Mouse (Mus musculus) spleen, adult 10 weeks (tissue): ENCODE results near the gene Unc119b. TPM values are rescaled to one million over a fixed set of nuclear protein-coding genes. Genes with fewer than 3 reads are reported as not detected.

Experiments
- polyA plus RNA-seq: library from polyadenylated mRNA; stranded (reverse); fragments of 350-450 nt; fragmentation: Illumina TruSeq; extraction: RNeasy Lipid Tissue Mini Kit (QIAGEN cat#74804); gene quantifications from one replicate; pipeline ENCODE4 v1.2.3, GENCODE M21; 2015; ENCODE audit warnings: low replicate concordance; ENCODE audit not compliant: insufficient read depth

Unc119b gene
- 26.3 TPM for polyA plus RNA-seq

DNA sequence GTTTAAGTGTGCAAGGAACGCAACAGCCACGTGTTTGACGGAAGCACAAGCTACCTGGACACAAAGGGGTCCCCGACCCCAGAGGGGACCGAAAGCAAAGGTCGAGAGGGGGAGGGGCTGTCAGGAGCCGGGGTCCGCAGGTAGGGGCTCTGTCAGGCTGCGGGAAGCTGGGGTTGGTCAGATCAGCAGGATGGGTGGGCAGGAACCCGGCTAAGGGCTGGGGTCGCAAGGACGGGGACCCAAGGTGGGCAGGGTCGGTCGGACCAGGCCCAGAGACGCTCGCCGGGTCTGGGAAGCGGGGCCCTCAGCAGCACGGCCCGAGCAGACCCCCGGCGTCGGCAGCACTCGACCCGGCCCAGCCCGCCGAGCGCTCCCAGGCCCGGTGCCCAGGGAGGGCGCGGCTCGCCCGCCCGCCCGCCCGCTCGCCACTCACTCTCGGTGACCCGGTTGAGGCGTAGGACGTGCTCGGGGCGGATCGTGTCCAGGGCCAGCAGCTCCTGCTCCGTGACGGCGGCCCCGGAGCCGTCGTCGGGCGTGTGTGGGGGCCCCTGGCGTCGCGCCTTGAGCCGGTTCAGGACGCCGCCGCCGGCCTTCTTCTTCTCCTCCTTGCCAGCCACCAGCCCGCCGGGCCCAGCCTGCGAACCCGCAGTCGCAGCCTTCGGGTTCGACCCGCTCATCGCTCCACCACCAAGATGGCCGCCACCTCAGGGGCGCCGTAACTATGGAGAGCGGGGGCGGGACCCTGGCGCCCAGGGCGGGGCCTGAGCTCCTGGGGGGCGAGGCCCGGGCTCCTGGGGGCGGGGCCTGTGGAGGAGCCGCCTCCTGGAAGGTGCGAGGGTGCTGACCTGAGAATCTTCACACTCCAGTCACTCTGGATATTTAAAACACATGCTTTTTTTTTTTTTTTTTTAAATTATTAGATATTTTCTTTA is at the start of gene Unc119b:
TSS of gene Unc119b (minus strand) at position 742 of the 932 bp plus-strand sequence.

DNA sequence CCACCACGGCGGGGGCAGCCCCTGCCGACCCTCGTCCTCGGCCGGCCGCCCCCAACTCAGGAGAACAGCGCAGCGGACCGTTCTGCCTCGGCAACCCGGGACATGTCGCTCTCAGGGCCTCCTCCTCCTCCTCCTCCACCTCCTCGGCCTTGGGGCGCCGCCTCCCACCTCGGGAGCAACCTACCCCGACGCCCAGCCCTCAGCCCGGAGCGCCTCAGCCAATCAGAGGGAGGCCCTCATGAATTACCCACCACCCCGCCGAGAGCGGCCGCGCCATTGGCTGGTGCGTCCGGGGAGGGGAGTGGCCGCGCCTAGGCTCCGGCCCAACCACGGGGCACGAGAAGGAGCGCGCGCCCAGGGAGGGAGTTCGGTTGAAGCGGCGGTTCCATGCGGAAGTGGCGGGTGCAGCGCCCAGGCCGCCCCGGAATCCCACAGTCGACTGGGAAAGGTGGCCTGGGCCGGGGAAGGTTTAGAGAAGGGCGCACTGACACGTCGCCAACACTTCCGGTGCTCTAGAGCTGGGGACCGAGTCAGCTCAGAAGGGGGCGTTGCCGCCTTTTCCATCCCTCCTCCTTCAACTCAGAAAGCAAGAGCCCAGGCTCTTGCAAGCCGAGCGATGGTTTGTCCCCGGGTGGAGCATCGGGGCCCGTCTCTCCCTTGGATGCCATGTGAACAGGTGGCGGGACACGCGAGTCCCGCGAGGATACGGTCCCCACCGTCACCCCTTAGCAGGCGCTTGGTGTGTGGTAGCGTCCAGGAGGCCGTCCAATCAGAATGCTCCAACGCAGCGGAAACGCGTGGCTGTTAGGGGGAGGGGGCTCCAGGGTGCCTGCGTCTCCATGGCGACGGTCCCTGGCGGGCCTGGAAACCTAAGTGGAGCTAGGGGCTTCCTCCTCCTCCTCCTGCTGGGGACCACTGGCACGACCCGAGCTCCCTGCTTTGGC is 23.5 kb upstream of the Unc119b start, which contains the start of gene Mlec:
TSS of gene Mlec (minus strand) at position 140 of the 944 bp plus-strand sequence.

DNA sequence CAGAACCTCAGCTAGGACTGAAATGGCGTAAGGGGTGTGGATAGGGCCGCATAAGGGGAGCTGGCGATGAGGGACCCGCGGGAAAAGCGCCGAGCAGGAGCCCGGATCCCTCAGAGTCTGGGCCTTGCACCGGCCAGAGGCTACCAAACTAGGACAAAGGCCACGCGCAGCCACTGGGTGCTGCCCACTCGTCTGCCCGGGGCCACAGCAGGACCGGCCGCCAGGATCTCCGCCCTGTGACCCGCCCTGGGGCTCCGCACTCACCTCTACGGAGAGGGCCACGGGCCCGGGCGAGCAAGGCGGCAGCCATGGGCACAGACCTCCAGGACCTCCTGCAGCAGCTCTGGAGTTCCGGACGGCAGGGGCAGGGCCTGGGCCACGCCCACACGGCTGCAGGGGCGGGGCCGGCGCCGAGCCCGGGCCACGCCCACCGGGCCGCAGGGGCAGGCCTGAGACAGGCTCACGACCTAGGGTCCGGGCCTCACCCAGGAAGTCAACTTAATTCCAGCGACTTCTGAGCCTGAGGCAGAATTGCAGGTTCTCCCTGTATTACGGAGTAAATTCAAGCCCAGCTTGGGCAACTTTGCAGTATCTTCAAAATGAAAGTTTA is 15.7 kb downstream of the Unc119b start, which contains the start of gene Acads:
TSS of gene Acads (minus strand) at position 386 of the 610 bp plus-strand sequence.

DNA sequence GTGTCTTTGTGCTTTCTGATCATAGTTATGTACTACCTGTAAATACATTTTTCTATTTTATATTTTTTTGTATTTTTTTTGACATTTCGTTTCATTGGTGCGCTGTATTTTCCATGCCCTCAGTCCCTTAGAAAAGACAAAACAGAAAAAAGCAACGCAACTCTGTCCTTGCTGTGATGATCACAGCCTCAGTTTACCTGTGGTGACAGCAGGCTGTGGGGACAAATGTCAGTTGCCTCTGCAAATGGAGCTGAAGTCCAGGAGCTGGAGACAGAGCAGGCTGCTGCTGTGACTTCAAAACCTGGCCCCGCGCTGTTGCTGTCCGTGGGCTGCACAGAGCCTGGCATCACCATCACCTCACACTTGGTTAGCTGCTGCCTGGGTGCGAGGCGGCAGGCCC is 36.6 kb downstream of the Unc119b start, which contains the start of gene Gm10401:
TSS of gene Gm10401 (minus strand) at position 101 of the 400 bp plus-strand sequence.

Other genes starting within 250 kb of the Unc119b start
- 44.4 TPM for gene Oasl2, start 238.0 kb downstream of the Unc119b start, polyA plus RNA-seq
- 8.6 TPM for gene Oasl1, start 211.7 kb downstream of the Unc119b start, polyA plus RNA-seq
- 16.4 TPM for gene 2210016L21Rik, start 192.8 kb downstream of the Unc119b start, polyA plus RNA-seq
- gene Hnf1a, start 163.9 kb downstream of the Unc119b start, polyA plus RNA-seq, result not detected
- gene Sppl3, start 123.8 kb downstream of the Unc119b start, polyA plus RNA-seq, result 33.3 TPM
- not detected for gene Gm10401, start 36.7 kb downstream of the Unc119b start, polyA plus RNA-seq
- gene Acads, start 15.6 kb downstream of the Unc119b start, polyA plus RNA-seq, result 5.3 TPM
- gene Mlec, start 23.2 kb upstream of the Unc119b start, polyA plus RNA-seq, result 86.7 TPM
- gene Cabp1, start 59.4 kb upstream of the Unc119b start, polyA plus RNA-seq, result 2.0 TPM
- gene Pop5, start 100.9 kb upstream of the Unc119b start, polyA plus RNA-seq, result 72.3 TPM
- 126 TPM for gene Rnf10, start 137.9 kb upstream of the Unc119b start, polyA plus RNA-seq
- 24.9 TPM for gene Coq5, start 144.7 kb upstream of the Unc119b start, polyA plus RNA-seq
- 507 TPM for gene Dynll1, start 166.0 kb upstream of the Unc119b start, polyA plus RNA-seq
- 58.6 TPM for gene Srsf9, start 192.2 kb upstream of the Unc119b start, polyA plus RNA-seq
- gene Gatc, start 206.2 kb upstream of the Unc119b start, polyA plus RNA-seq, result 19.0 TPM
- 35.2 TPM for gene Triap1, start 206.2 kb upstream of the Unc119b start, polyA plus RNA-seq
- gene Cox6a1, start 214.0 kb upstream of the Unc119b start, polyA plus RNA-seq, result 153 TPM